Comparison of ENCODE assay signal across 9 mouse cellular contexts in the genomic region with DNA sequence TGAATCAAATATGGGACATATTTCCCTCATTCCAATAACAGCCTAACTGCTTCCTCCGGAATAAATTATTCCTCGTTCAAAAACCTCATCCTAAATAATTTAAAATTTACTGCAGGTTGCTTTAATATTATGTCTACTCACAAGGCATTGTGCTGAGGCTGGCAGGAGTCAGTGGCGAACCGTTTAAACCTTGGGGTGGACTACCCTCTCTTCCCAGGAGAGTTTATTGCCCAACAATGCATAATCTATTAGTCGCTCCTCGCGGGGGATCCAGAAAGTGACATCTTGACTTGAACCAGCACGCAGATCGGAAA. TPM values are rescaled to one million over a fixed set of nuclear protein-coding genes. Genes with fewer than 3 reads are reported as not detected.
DNase-seq lines count a peak whose midpoint lies in the region; ATAC-seq lines count a peak whose summit lies in the region.
"Had no signal": no experiment of that assay in that cellular context is flagged by ENCODE, and none has a peak within 500 bp of the region (broad histone marks: within the 10 kb centered on the region; RNA-seq: fewer than 3 reads in every experiment).

No protein-coding gene starts in this region.

- H3K4me3 ChIP-seq in liver, embryonic 12.5 days, result no peak overlapping the region
- peak overlapping the region; percentile 73 for H3K4me3 ChIP-seq in forebrain, embryonic 12.5 days (replicated peaks)
- peak overlapping the region; percentile 56 for H3K4me3 ChIP-seq in intestine, embryonic 16.5 days (ENCODE audit: low read length)
- peak overlapping the region; percentile 75 for H3K4me3 ChIP-seq in neural tube, embryonic 15.5 days (replicated peaks)

- peak overlapping the region; percentile 54 for H3K4me2 ChIP-seq in liver, embryonic 12.5 days
- peak overlapping the region; percentile 90 for H3K4me2 ChIP-seq in forebrain, embryonic 12.5 days
- H3K4me2 ChIP-seq in intestine, embryonic 16.5 days (ENCODE audit: low read depth, low read length), result peak overlapping the region; percentile 82
- peak overlapping the region; percentile 83 for H3K4me2 ChIP-seq in neural tube, embryonic 15.5 days

- no peak overlapping the region for H3K27ac ChIP-seq in liver, embryonic 12.5 days
- no peak overlapping the region for H3K27ac ChIP-seq in forebrain, embryonic 12.5 days
- H3K27ac ChIP-seq in intestine, embryonic 16.5 days (ENCODE audit: low read length), result peak overlapping the region; percentile 9; the same call in 1 of the 2 replicates
- peak overlapping the region; percentile 91 for H3K27ac ChIP-seq in neural tube, embryonic 15.5 days (replicated peaks)

- H3K36me3 ChIP-seq in liver, embryonic 12.5 days, result no peaks in the 10 kb centered on the region
- H3K36me3 ChIP-seq in forebrain, embryonic 12.5 days (replicated peaks), result no peaks in the 10 kb centered on the region
- no peaks in the 10 kb centered on the region for H3K36me3 ChIP-seq in intestine, embryonic 16.5 days (ENCODE audit: control insufficient read depth, insufficient read depth, low read length)
- H3K36me3 ChIP-seq in neural tube, embryonic 15.5 days, result no peaks in the 10 kb centered on the region

- DNase-seq in liver, result no peak
- no peak for DNase-seq in testis, postnatal 10 days (ENCODE audit: low spot score)
- DNase-seq in cerebellum, postnatal 4 days (ENCODE audit: low spot score in 2 of 2), result no peak
- DNase-seq in adrenal gland, postnatal 4 days (ENCODE audit: low spot score in 2 of 2), result no peak
- DNase-seq: kidney, adult 11 months had no signal

- ATAC-seq in liver, embryonic 12.5 days, result no peak
- peak; percentile 24; the same call in 1 of the 2 replicates for ATAC-seq in forebrain, embryonic 12.5 days (ENCODE audit: low FRiP score)
- no peak for ATAC-seq in intestine, embryonic 16.5 days
- peak; percentile 29; the same call in 1 of the 2 replicates for ATAC-seq in neural tube, embryonic 15.5 days (ENCODE audit: low FRiP score)

- no peak overlapping the region for H3K9ac ChIP-seq in liver, embryonic 12.5 days
- peak overlapping the region; percentile 80 for H3K9ac ChIP-seq in forebrain, embryonic 12.5 days
- peak overlapping the region; percentile 60; the same call in 1 of the 2 replicates for H3K9ac ChIP-seq in intestine, embryonic 16.5 days (ENCODE audit: low read depth, low read length)
- peak overlapping the region; percentile 93 for H3K9ac ChIP-seq in neural tube, embryonic 15.5 days (replicated peaks)

- H3K4me1 ChIP-seq in liver, embryonic 12.5 days, result no peaks in the 10 kb centered on the region
- H3K4me1 ChIP-seq in forebrain, embryonic 12.5 days, result peaks cover 13% of the 10 kb centered on the region
- H3K4me1 ChIP-seq in intestine, embryonic 16.5 days (ENCODE audit: control insufficient read depth, insufficient read depth, low read length), result peaks cover 4% of the 10 kb centered on the region; the same call in 1 of the 2 replicates
- peaks cover 13% of the 10 kb centered on the region for H3K4me1 ChIP-seq in neural tube, embryonic 15.5 days

- 12% methylated on average over 9 of the region's 9 CpGs for WGBS in liver, embryonic 12.5 days (ENCODE audit: insufficient replicate concordance)
- 9% methylated on average over 9 of the region's 9 CpGs for WGBS in forebrain, embryonic 12.5 days
- WGBS in intestine, embryonic 16.5 days, result 11% methylated on average over 9 of the region's 9 CpGs
- 4% methylated on average over 9 of the region's 9 CpGs for WGBS in neural tube, embryonic 15.5 days

- H3K9me3 ChIP-seq in liver, embryonic 12.5 days (replicated peaks), result no peaks in the 10 kb centered on the region
- H3K9me3 ChIP-seq in forebrain, embryonic 12.5 days, result no peaks in the 10 kb centered on the region
- no peaks in the 10 kb centered on the region for H3K9me3 ChIP-seq in intestine, embryonic 16.5 days (ENCODE audit: control insufficient read depth, low read length)
- H3K9me3 ChIP-seq in neural tube, embryonic 15.5 days (replicated peaks), result no peaks in the 10 kb centered on the region

- peaks cover 39% of the 10 kb centered on the region for H3K27me3 ChIP-seq in liver, embryonic 12.5 days (replicated peaks)
- H3K27me3 ChIP-seq in forebrain, embryonic 12.5 days, result peaks cover 29% of the 10 kb centered on the region
- peaks cover 23% of the 10 kb centered on the region for H3K27me3 ChIP-seq in intestine, embryonic 16.5 days (replicated peaks; ENCODE audit: control insufficient read depth, insufficient read depth, low read length)
- H3K27me3 ChIP-seq in neural tube, embryonic 15.5 days (replicated peaks), result no peaks in the 10 kb centered on the region

RNA-seq across cellular contexts. Expression of a gene that starts 1.4 kb away (rescaled TPM):
- polyA plus RNA-seq in liver, embryonic 12.5 days (2016; fragmentation: Nextera tagmentation; extraction: Ambion mirVana), result 0.04 TPM in 1 of 2 replicates, not detected in the other
- polyA plus RNA-seq in forebrain, embryonic 12.5 days (2016; fragmentation: Nextera tagmentation; extraction: Ambion mirVana), result 8.3 and 9.9 TPM in 2 replicates
- 1.2 and 1.6 TPM in 2 replicates for polyA plus RNA-seq in intestine, embryonic 16.5 days (2015; fragmentation: Nextera tagmentation; extraction: Ambion mirVana)
- polyA plus RNA-seq in neural tube, embryonic 15.5 days (2015; fragmentation: Nextera tagmentation; extraction: Ambion mirVana), result 28.2 and 29.9 TPM in 2 replicates
- total RNA-seq in adrenal gland, postnatal 4 days (2021), result 1 to 10 TPM; 3.9 to 4.0 TPM

Comparison
In these comparisons a context has a peak if more than half of its experiments do, and no peak if none do; other contexts are left out.
1. ATAC-seq: peak in forebrain, embryonic 12.5 days (single experiment) and neural tube, embryonic 15.5 days (single experiment); none in liver, embryonic 12.5 days (single experiment) and intestine, embryonic 16.5 days (single experiment).
2. H3K27ac ChIP-seq: peak in intestine, embryonic 16.5 days (single experiment) and neural tube, embryonic 15.5 days (single experiment); none in liver, embryonic 12.5 days (single experiment) and forebrain, embryonic 12.5 days (single experiment).
3. Peak in every context shown above with its lines, with median percentiles within 50 percentile points of each other: H3K4me2 ChIP-seq.